In the genomic region with DNA sequence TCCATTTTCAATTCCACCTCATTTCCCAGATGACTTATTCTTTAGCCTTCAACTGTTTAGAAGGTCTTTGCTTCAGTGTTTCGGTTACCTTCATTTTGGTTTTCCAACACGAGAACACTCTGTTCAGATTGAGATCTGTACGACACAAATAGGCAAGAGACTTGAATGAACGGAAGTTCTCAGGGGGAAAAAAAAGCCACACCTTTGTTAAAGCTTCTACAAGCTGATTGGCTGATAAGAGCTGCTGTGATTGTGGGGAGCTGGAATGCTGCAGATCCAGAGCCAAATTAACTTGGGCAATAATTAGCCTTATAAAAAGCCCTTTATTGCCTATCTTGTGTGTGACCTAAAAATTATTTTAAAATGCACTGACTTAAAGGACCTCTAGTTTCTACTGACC, we compare ENCODE assay signal across 19 mouse cellular contexts. TPM values are rescaled to one million over a fixed set of nuclear protein-coding genes. Genes with fewer than 3 reads are reported as not detected.
"Had no signal": no experiment of that assay in that cellular context is flagged by ENCODE, and none has a peak within 500 bp of the region (broad histone marks: within the 10 kb centered on the region; RNA-seq: fewer than 3 reads in every experiment).

No protein-coding gene starts in this region.

- H3K4me2 ChIP-seq: limb, embryonic 12.5 days; liver, embryonic 13.5 days; midbrain, embryonic 11.5 days; midbrain, embryonic 15.5 days; neural tube, embryonic 12.5 days had no signal

- H3K4me1 ChIP-seq: limb, embryonic 12.5 days; midbrain, embryonic 15.5 days; neural tube, embryonic 12.5 days had no signal

- DNase-seq: kidney, postnatal 10 days; kidney, postnatal 4 days; liver; liver, embryonic 13.5 days; liver, postnatal 0 days; retina, postnatal 1 day; right cerebral cortex, postnatal 4 days; spleen, adult 18-20 months; thymus, adult 18-20 months; thymus, postnatal 14 days had no signal

- H3K27me3 ChIP-seq: limb, embryonic 12.5 days; liver, embryonic 13.5 days; midbrain, embryonic 15.5 days; neural tube, embryonic 12.5 days had no signal

- H3K36me3 ChIP-seq: limb, embryonic 12.5 days; liver, embryonic 13.5 days; midbrain, embryonic 15.5 days; neural tube, embryonic 12.5 days had no signal

- ATAC-seq: intestine, postnatal 0 days; liver, postnatal 0 days; midbrain, embryonic 15.5 days had no signal

- H3K9me3 ChIP-seq: limb, embryonic 12.5 days; liver, embryonic 13.5 days; midbrain, embryonic 15.5 days; neural tube, embryonic 12.5 days had no signal

- H3K4me3 ChIP-seq: layer of hippocampus, adult 2 months; limb, embryonic 12.5 days; liver, embryonic 13.5 days; megakaryocyte, embryonic 14.5 days; midbrain, embryonic 15.5 days; neural tube, embryonic 12.5 days had no signal

- H3K9ac ChIP-seq: limb, embryonic 12.5 days; liver, embryonic 13.5 days; liver, postnatal 0 days; midbrain, embryonic 15.5 days; neural tube, embryonic 12.5 days had no signal

- H3K27ac ChIP-seq: limb, embryonic 12.5 days; liver, embryonic 13.5 days; macrophage; midbrain, embryonic 15.5 days; neural tube, embryonic 12.5 days had no signal

RNA-seq across cellular contexts. Expression of gene Syt8, which starts 19.3 kb away (rescaled TPM):
- polyA plus RNA-seq: liver, embryonic 13.5 days; liver, postnatal 0 days; midbrain, embryonic 11.5 days; midbrain, embryonic 15.5 days had no signal

RNA-seq across cellular contexts. Expression of gene Gm49369, which starts 32.8 kb away (rescaled TPM):
- polyA plus RNA-seq: intestine, postnatal 0 days; liver, embryonic 13.5 days; liver, postnatal 0 days; stomach, embryonic 14.5 days had no signal

RNA-seq across cellular contexts. Expression of gene Ifitm10, which starts 41.8 kb away (rescaled TPM):
- polyA plus RNA-seq: macrophage had no signal
